Mouse (Mus musculus) kidney, embryonic 14.5 days (tissue): Measurements from ENCODE around the gene Phldb2. TPM values are rescaled to one million over a fixed set of nuclear protein-coding genes. Genes with fewer than 3 reads are reported as not detected.

ENCODE experiments used
- ATAC-seq: fragments of 200-750 bp; cut with Nextera tagmentation; 2 replicates; pipeline ENCODE4 v1.8.0; 2017; ENCODE audit warnings: moderate number of reproducible peaks, mild to moderate bottlenecking, moderate TSS enrichment, moderate library complexity; ENCODE audit not compliant: low FRiP score, low TSS enrichment
- H3K27ac ChIP-seq: fragments of 300-500 bp; sonication (generic); 2 replicates; pipeline ENCODE4 v1.5.1; 2014; ENCODE audit warnings: low read depth, mild to moderate bottlenecking, low read length, moderate library complexity, mixed read lengths
- H3K27me3 ChIP-seq: fragments of 300-500 bp; sonication (generic); 2 replicates; pipeline ENCODE4 v1.6.1; 2014; ENCODE audit warnings: mild to moderate bottlenecking, low read length; ENCODE audit not compliant: control insufficient read depth, insufficient read depth
- H3K36me3 ChIP-seq: fragments of 300-500 bp; sonication (generic); 2 replicates; pipeline ENCODE4 v1.6.1; 2014; ENCODE audit warnings: low read length, mixed read lengths; ENCODE audit not compliant: control insufficient read depth, insufficient read depth
- H3K4me1 ChIP-seq: fragments of 300-500 bp; sonication (generic); 2 replicates; pipeline ENCODE4 v1.6.1; 2014; ENCODE audit warnings: low read length, mixed read lengths; ENCODE audit not compliant: control insufficient read depth, insufficient read depth
- H3K4me2 ChIP-seq: fragments of 300-500 bp; sonication (generic); replicated peaks from 2 replicates; pipeline ENCODE4 v1.6.1; 2014; ENCODE audit warnings: low read depth, mild to moderate bottlenecking, low read length
- H3K4me3 ChIP-seq: fragments of 300-500 bp; sonication (generic); 2 replicates; pipeline ENCODE4 v1.5.1; 2014; ENCODE audit warnings: mild to moderate bottlenecking, low read length
- H3K9ac ChIP-seq: fragments of 300-500 bp; sonication (generic); 2 replicates; pipeline ENCODE4 v1.6.1; 2014; ENCODE audit warnings: low read depth, mild to moderate bottlenecking, low read length, moderate library complexity
- H3K9me3 ChIP-seq: fragments of 300-500 bp; sonication (generic); 2 replicates; pipeline ENCODE4 v1.6.1; 2016; ENCODE audit warnings: low read length; ENCODE audit not compliant: control insufficient read depth
- WGBS: fragments of 180-500 bp; shearing (Covaris S2); extraction: QIAGEN DNeasy Blood & Tissue Kit; methylation state at CpG from one replicate; pipeline ENCODE4 v1.1.7; 2014; 5-methylcytosine and 5-hydroxymethylcytosine counted together
- polyA plus RNA-seq: library from polyadenylated mRNA; unstranded; fragments of >200 nt; fragmentation: Nextera tagmentation; extraction: Ambion mirVana; gene quantifications from 2 replicates; pipeline ENCODE4 v1.2.1, GENCODE M21; 2014

Phldb2 gene
- polyA plus RNA-seq, 1 experiment from 2014 or later: 79.3 TPM

GRCm38 (mm10) chr16:45890471-45891200, 62.8 kb downstream of the Phldb2 start:
- no peak for ATAC-seq
- H3K27me3 ChIP-seq: no peaks in the 10 kb centered on the region
- H3K4me3 ChIP-seq: no peak overlapping the region
- WGBS: 77% methylated on average over 4 of the region's 4 CpGs
- no peak overlapping the region for H3K27ac ChIP-seq
- H3K36me3 ChIP-seq: no peaks in the 10 kb centered on the region
- H3K4me1 ChIP-seq: peaks cover 15% of the 10 kb centered on the region; the same call in 1 of the 2 replicates
- H3K9ac ChIP-seq: no peak overlapping the region
- no peaks in the 10 kb centered on the region for H3K9me3 ChIP-seq
- no peak overlapping the region for H3K4me2 ChIP-seq

- no peak overlapping the region for H3K4me2 ChIP-seq
- WGBS: 29% methylated on average over 4 of the region's 4 CpGs
- peaks cover 15% of the 10 kb centered on the region; the same call in 1 of the 2 replicates for H3K4me1 ChIP-seq
- ATAC-seq: no peak
- H3K4me3 ChIP-seq: no peak overlapping the region
- H3K27me3 ChIP-seq: no peaks in the 10 kb centered on the region
- no peak overlapping the region for H3K27ac ChIP-seq
- H3K9me3 ChIP-seq: no peaks in the 10 kb centered on the region
- H3K9ac ChIP-seq: no peak overlapping the region
- no peaks in the 10 kb centered on the region for H3K36me3 ChIP-seq
These were observed 63.8 kb downstream of the Phldb2 start for GRCm38 (mm10) chr16:45889636-45890035.

DNA sequence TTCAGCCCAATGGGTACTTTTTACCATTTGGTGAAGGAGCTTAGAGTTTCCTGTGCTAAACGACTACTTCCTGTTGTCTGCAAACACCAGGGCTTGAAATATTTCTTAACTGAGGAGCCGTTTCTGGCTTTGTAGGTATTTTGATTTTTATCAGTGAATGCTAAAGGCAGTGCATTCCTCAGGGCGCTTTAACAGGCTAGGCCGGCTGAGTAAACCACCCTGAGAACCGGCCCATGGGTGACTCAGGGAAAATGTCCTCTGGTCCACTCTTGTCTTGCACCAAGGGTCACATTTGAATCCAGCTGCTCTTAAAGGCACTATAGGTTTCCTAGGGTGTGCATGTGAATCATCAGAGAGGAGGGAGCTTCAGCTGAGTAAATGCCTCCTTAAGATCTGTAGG, 66.8 kb downstream of the Phldb2 start:
- no peak for ATAC-seq
- Histone ChIP-seq H3K36me3 (no peaks in the 10 kb centered on the region), H3K9ac (no peak overlapping the region), H3K9me3 (no peaks in the 10 kb centered on the region), H3K4me1 (0 out of 2 replicates have a peak, but pooled peaks cover 5% of the 10 kb centered on the region), H3K4me2 (no peak overlapping the region), H3K27ac (no peak overlapping the region), H3K27me3 (no peaks in the 10 kb centered on the region), H3K4me3 (no peak overlapping the region)
- WGBS: 49% methylated on average over 5 of the region's 5 CpGs

- Histone ChIP-seq H3K36me3 (no peaks in the 10 kb centered on the region), H3K4me2 (no peak overlapping the region), H3K9me3 (no peaks in the 10 kb centered on the region), H3K4me1 (no peaks in the 10 kb centered on the region), H3K9ac (no peak overlapping the region), H3K27ac (no peak overlapping the region), H3K27me3 (no peaks in the 10 kb centered on the region), H3K4me3 (no peak overlapping the region)
- WGBS: 87% methylated on average over 2 of the region's 2 CpGs
- no peak for ATAC-seq
These were observed 69.2 kb downstream of the Phldb2 start for GRCm38 (mm10) chr16:45884194-45884593.

DNA sequence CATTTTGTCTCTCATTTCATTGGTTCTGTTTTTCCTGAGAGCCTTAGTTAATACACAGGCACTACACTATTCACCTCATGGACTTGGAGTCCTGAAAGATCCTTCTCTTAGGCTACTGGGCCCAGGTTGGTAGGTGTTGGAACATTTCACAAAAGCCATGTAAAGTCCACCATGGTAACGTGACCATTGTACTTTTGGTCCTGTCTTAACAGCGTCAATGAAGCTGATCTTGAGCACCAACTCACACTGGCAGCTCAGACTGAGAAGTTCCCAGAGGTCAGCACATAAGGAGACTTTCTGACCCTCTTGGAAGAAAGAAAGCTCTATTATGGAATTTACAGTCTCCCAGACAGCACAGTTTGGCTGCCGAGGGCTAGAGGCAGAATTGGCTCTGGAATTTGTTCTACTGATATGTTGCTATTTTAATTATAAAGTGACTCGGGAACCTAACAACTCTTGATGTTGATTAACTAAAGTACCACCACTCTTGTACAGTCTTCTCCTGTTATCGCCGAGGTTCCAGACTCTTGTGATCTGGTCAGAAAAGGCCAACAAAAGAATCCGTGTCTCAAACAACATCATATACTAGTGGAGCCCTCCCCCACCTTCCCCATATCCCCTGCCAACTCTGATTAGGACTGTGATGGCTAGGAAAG, 72.1 kb downstream of the Phldb2 start:
- H3K9me3 ChIP-seq: no peaks in the 10 kb centered on the region
- H3K27ac ChIP-seq: no peak overlapping the region
- no peak overlapping the region for H3K4me3 ChIP-seq
- ATAC-seq: no peak
- no peak overlapping the region for H3K9ac ChIP-seq
- H3K4me2 ChIP-seq: no peak overlapping the region
- H3K27me3 ChIP-seq: no peaks in the 10 kb centered on the region
- no peaks in the 10 kb centered on the region for H3K36me3 ChIP-seq
- no peaks in the 10 kb centered on the region; the same call in 1 of the 2 replicates for H3K4me1 ChIP-seq
- WGBS: 71% methylated on average over 7 of the region's 7 CpGs

GRCm38 (mm10) chr16:45880101-45880751, 73.2 kb downstream of the Phldb2 start:
- H3K9me3 ChIP-seq: no peaks in the 10 kb centered on the region
- H3K27me3 ChIP-seq: no peaks in the 10 kb centered on the region
- 63% methylated on average over 6 of the region's 6 CpGs for WGBS
- H3K4me2 ChIP-seq: no peak overlapping the region
- no peaks in the 10 kb centered on the region for H3K36me3 ChIP-seq
- ATAC-seq: no peak
- H3K4me3 ChIP-seq: no peak overlapping the region
- no peaks in the 10 kb centered on the region; the same call in 1 of the 2 replicates for H3K4me1 ChIP-seq
- no peak overlapping the region for H3K27ac ChIP-seq
- no peak overlapping the region for H3K9ac ChIP-seq

DNA sequence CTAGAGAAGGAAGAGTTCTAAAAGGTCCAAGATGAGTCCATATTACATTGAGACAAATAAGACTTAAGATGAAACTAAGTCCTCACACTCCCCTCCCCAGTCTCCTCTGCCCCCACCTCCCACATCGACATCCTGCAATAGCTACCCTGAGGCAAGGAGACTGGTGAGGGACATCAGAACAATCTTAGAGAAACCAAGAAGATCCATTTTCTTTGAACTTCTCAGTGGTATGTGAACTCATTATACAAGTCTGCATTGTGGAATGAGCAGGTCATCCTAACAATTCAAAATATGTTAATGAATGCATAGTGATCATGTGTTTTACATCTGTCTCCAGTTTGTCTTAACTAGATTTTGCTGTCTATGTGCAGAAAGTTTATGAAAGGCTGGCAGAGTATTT, 75.7 kb downstream of the Phldb2 start:
- H3K9me3 ChIP-seq: no peaks in the 10 kb centered on the region
- H3K4me1 ChIP-seq: no peaks in the 10 kb centered on the region; the same call in 1 of the 2 replicates
- no peak overlapping the region for H3K4me3 ChIP-seq
- ATAC-seq: no peak
- H3K4me2 ChIP-seq: no peak overlapping the region
- 64% methylated on average over 1 of the region's 1 CpGs for WGBS
- H3K36me3 ChIP-seq: no peaks in the 10 kb centered on the region
- no peak overlapping the region for H3K9ac ChIP-seq
- H3K27ac ChIP-seq: no peak overlapping the region
- H3K27me3 ChIP-seq: no peaks in the 10 kb centered on the region

GRCm38 (mm10) chr16:45877171-45877570, 76.2 kb downstream of the Phldb2 start:
- no peak overlapping the region for H3K27ac ChIP-seq
- ATAC-seq: peak; percentile 60; the same call in 1 of the 2 replicates

GRCm38 (mm10) chr16:45873397-45873796, 80.0 kb downstream of the Phldb2 start:
- no peak for ATAC-seq
- no peaks in the 10 kb centered on the region for H3K9me3 ChIP-seq
- WGBS: 87% methylated on average over 4 of the region's 4 CpGs
- H3K4me3 ChIP-seq: no peak overlapping the region
- H3K4me2 ChIP-seq: no peak overlapping the region
- no peaks in the 10 kb centered on the region for H3K36me3 ChIP-seq
- no peaks in the 10 kb centered on the region; the same call in 1 of the 2 replicates for H3K4me1 ChIP-seq
- H3K27ac ChIP-seq: no peak overlapping the region
- H3K27me3 ChIP-seq: no peaks in the 10 kb centered on the region
- no peak overlapping the region for H3K9ac ChIP-seq

More at GRCm38 (mm10) chr16:45877171-45877570, 76.2 kb downstream of the Phldb2 start:
- Histone ChIP-seq H3K4me1 (no peaks in the 10 kb centered on the region; the same call in 1 of the 2 replicates), H3K4me3 (no peak overlapping the region), H3K9me3 (no peaks in the 10 kb centered on the region), H3K4me2 (no peak overlapping the region), H3K36me3 (no peaks in the 10 kb centered on the region), H3K27me3 (no peaks in the 10 kb centered on the region), H3K9ac (no peak overlapping the region)
- WGBS: 64% methylated on average over 5 of the region's 5 CpGs
